Mouse (Mus musculus) activated CD4-positive, CD25-positive, alpha-beta regulatory T cell, adult 4 months (primary cell): ENCODE data around the gene Praf2. TPM values are rescaled to one million over a fixed set of nuclear protein-coding genes. Genes with fewer than 3 reads are reported as not detected.
"Not testable (repeated sequence)": the region's sequence is repeated elsewhere in the genome, so short reads cannot be mapped to it uniquely, and the experiment has no call there.

Source experiments
- ATAC-seq: one replicate; pipeline ENCODE4 v1.8.0; 2017
- polyA plus RNA-seq, 2 experiments: library from polyadenylated mRNA; unstranded; fragments of 100-300 nt; shearing (Covaris generic); gene quantifications; one replicate each; pipeline ENCODE4 v1.2.1; 2017

Gene Praf2
- polyA plus RNA-seq = 10 to 100 TPM; 34.0 to 36.1 TPM

- ATAC-seq = peak; percentile 91
Observed at GRCm38 (mm10) chrX:7728215-7728921, at the start of gene Praf2. Praf2 (plus strand) TSS chrX:7728439.

DNA sequence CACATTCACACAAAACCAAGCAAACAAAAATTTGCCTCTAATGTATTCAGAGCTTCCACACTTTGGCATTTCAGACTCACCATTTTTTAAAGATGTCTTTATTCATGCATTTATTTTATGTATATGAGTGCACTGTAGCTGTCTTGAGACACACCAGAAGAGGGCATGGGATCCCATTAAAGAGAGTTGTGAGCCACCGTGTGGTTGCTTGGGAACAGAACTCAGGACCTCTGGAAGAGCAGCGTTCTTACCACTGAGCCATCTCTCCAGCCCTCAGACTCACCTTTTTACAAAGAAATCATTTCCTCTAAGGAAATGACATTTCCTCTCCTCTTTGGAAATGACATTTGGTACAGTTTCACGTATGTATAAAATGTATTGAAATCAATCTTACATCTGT, 49.3 kb upstream of the Praf2 start:
- ATAC-seq = no peak

GRCm38 (mm10) chrX:7679405-7680056, 48.7 kb upstream of the Praf2 start:
- peak; percentile 94 for ATAC-seq

- no peak for ATAC-seq
Observed at GRCm38 (mm10) chrX:7680057-7680412, 48.2 kb upstream of the Praf2 start.

DNA sequence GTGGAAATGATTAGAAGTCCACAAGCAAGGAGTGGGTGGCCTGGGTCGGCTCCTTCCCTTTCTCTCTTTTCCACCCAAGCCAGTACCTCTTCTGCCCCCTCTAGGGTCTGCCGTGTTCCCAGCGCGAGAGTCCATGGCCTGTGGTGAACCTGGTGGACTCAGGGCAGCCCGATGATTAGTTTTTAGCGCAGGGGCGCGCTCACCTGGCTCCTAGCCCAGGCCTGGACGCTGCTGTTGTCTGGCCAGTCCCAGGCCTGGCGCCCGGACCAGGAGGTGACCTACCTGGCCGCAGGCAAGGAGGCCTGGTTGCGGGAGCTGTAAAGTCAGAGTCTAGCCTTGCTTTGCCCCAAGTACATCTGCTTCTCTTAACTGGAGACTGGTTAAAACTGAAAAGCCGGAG, 47.4 kb upstream of the Praf2 start, which contains the start of gene Magix:
Gene Magix, minus strand, starts transcription at position 388 of the 400 bp plus-strand sequence.
- ATAC-seq = no peak

- no peak for ATAC-seq
Observed at GRCm38 (mm10) chrX:7688321-7688720, 39.9 kb upstream of the Praf2 start.

DNA sequence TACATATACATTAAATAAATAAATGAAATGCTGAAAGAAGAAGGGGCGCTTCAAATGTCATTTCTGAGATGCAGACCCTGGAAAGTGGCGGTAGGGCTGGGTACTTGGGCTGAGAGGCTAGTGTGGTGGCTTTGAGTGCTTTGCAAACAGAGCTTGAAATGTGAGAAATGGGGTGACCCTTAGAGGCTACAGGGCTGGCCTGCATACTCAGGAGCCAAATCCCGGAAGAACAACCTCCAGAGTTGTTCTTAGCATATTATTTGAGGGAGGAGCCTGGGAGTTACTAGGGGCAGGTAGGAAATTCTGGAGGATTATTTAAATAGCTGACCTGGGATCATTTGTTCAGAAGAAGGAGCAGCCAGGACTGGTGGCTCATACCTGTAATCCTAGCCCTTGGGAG, 37.8 kb upstream of the Praf2 start:
- no peak for ATAC-seq

DNA sequence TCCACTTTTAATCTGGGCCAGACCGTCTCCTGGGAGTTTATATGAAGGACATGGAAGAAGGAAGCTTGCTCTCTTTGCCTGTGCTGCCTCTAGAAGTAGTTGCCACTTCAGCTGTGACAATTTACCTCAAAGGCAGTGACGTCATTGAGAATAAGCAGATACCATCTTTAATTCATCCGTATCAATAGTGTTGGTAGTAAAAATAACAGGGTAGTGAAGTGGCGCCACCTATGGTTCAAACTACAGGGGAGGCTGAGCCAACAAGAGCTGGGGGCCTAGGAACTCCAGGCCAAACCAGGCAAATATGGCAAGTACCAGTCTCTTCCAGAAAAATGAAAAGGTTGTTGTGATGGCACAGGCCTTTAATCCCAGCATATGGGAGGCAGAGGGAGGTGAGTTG, 35.4 kb upstream of the Praf2 start:
- peak; percentile 51 for ATAC-seq

- ATAC-seq = no peak
Observed at GRCm38 (mm10) chrX:7696520-7696919, 31.7 kb upstream of the Praf2 start.

- ATAC-seq = peak; percentile 93
Observed at GRCm38 (mm10) chrX:7696954-7697381, 31.3 kb upstream of the Praf2 start, which contains the start of gene Gpkow. Gpkow (plus strand) TSS chrX:7697131.

DNA sequence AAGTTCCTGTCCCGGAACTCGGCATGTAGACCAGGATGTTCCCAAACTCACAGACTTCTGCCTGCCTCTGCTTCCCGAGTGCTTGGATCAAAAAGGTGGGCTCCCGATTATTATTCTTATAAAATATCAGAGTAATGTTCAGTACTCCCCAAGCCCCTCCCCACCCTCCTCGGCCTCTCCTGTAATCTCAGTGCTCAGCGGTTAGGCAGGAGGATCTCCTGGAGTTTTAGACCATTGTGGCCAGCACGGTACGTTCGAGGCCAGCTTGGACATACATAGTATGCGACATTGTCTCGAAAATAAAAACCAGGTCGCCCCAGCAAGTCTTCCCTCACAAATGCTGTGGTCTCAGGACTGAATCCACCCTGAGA, 14.5 kb upstream of the Praf2 start:
- ATAC-seq = not testable (repeated sequence)

DNA sequence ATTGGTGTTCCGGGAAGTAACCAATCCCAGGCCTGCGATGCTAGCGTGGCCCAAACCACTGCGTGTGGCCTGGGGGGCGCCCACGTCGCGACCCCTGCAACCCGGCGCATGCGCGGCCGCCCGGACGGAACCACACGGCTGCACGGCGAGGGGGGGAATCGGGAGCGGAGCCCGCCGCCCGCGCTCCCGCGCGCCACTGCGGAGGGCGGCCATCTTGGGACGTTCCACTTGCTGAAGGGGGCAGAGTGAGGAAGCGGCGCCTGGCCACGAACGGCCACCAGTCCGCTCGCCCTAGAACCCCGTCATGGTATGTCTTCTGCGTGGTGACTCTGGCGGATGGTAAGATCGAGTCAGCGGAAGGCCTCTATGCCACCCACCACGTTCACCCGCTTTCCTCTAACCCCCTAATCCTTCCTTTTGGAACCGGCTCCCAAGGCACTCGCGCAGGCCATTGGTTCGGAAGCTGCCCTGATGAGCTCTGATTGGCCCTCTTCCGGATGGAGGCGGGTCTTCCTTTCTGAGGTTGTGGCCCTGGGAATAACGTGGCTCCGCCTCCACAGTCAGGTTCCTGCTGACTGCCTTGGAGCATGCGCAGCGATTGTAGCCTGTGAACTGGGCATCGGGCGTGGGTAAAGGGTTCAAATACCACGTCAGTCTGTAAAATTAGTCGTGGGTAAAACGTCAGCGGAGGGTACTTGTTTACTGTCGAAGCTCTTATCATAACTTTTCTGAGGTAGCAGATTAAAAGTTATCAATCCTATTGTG, 13.9 kb upstream of the Praf2 start, which contains the start of gene Wdr45:
Gene Wdr45, plus strand, starts transcription at position 199 of the 765 bp plus-strand sequence.
- ATAC-seq = peak; percentile 96

GRCm38 (mm10) chrX:7716058-7716457, 12.2 kb upstream of the Praf2 start:
- ATAC-seq = not testable (repeated sequence)

DNA sequence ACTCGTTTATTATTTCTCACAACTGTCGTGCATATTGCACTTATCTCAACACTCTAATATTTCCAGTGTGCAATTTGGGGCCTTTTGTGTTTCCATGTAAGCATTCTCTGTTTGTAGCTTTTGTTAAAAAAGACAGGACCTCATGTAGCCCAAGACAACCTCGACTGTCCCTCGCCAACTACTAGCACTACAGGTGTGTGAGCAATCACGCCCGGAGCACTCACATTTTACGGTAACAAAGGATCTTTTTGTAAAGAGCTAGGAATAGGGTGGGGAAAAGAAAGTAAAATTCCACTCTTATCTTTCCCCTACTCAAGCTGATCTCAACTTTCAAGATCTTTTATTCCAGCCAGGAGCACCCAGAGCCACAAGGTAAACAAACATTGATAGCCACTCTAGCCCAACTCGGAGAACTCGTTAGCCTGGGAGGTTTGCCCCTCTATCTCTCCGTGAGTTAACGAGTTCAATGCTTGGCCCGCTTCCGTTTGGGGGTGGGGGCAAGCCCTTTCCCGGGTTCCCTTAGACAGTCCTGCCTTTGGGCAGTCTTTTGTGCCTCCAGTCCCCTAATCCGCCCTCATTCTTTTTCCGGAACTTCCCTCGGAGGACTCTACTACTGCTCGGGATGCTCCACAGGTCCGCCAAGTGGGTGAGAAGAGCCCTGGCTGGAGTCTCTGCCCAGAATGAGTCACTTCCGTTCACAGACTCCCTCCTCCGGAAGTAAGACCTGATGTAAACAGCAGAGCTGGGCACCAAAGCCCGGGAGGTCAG, 6.5 kb upstream of the Praf2 start, which contains the start of gene Gm45208:
Gene Gm45208, plus strand, starts transcription at position 732 of the 768 bp plus-strand sequence.
- ATAC-seq = peak; percentile 83

DNA sequence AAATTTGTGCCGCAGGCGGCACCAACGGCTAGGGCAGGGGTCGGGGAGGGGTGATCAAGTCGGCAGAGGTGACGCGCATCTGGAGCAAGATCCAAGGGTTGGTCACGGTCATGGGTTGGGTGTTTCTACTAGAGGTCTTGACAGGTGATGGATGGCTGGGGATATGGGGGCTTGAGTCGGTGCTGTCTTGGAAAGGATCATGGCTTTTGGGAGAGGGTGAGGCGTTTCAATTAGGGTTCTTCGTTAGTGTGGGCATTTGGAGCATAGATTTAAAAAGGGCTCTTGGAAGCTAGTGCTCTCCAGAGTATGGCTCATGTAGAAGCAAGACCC, 6.0 kb upstream of the Praf2 start:
- no peak for ATAC-seq

GRCm38 (mm10) chrX:7722691-7723090, 5.5 kb upstream of the Praf2 start:
- ATAC-seq = no peak

DNA sequence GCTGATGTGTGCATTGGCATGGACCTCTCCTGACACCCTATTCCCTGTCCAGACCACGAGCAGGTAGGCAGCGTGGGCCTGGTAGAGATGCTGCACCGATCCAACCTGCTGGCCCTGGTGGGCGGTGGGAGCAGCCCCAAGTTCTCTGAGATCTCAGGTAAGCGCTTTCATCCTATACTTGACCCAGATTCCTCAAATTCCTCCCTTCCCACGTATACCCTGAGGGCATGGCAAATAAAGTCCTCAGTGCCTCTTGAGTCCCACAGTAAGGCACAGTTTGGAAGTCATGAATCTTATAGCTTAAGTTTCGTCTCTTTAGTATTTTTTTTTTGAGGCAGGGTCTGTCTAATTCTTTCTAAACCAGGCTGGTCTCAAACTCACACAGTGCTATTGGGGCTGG, 4.1 kb upstream of the Praf2 start:
- ATAC-seq = no peak

GRCm38 (mm10) chrX:7725841-7726240, 2.4 kb upstream of the Praf2 start:
- ATAC-seq = no peak

DNA sequence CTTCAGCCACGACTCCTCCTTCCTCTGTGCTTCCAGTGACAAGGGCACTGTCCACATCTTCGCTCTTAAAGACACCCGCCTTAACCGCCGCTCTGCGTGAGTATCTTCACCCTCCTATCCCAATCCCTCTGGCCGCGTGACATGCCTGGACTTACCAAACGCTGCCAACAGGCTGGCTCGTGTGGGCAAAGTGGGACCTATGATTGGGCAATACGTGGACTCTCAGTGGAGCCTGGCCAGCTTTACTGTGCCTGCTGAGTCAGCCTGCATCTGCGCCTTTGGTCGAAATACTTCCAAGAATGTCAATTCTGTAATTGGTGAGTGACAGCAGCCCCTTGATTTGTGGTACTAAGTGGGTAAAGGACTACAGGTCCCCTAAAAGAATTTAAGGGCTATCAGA, 1.1 kb upstream of the Praf2 start:
- ATAC-seq = no peak

DNA sequence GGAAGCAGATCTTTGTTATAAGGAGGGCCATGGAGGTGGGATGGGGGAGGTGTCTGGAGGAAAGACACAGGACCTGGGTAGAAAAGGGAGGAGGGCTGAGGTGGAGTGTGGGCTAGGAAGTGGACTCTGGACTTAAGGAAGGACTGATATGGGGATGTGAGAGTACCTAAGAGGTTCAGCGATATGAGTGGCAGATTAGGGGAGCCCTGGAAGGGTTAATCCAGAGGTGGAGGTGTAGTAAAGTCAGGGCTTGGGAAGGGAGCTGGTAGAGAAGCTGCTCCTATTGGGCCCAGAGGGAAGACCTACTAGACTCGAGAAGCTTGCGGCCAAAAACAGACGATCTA, 655 bp downstream of the Praf2 start:
- ATAC-seq = no peak

DNA sequence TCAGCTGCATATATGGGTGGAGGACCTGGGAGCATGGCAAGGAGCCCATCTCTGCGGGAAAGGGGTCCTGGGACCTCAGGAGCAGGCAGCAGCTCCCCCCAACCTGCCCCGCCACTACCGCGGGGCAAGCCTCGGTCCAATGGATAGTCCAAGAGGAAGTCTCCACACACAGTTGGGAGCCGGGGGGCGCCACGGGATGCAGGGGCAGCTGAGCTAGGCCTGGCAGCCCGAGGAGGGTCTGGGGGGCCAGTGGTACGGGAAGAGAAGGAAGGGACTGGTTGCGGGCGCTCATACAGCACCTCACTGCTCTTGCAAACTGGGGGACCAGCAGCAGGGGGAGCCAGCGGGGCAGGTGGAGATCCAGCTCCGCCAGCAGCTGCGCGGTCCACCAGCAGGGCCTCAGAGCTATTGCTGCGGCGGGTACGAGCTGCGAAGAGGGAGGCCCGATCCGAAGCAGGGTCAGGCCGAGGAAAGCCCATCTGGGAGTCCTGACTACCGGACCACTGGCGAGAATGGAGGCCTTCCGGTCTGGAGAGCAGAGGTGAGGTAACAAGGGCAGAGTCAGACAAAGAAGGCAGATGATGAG, 5.4 kb downstream of the Praf2 start:
- ATAC-seq = peak; percentile 72

DNA sequence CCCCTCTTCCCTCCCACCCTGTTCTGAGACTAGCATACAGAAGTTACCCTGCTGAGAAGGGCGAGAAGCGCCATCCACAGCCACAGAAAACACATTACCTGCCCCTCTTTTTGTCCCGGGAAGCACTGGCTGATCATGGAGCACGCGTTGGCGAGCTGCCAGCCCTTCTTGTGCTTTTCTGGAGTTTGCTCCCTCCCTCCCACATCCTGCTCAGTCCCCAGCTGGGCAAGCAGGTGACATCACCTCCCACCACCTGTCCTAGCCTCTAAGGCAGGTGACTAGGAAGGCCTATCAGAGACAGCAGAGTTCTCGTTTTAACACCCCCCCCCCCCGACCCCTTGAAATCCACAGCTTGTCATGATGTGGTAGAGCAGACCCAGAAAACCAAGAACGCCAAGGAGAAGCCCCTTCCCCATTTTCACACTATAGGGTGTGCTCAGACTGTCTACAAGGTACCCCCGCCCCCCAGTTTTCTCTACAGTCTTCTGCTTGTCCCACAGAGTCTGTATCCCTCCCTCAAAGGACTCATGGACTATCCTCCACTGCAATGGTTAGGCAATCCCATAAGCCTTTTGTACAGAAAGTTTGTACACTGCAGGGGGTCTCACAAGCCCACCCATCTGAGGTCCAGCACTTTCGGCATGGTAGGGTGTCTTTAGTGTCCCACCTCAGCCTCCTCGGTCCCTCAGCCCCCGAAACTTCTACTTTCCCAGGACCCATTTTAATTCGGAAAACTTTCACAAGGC, 11.3 kb downstream of the Praf2 start:
- no peak for ATAC-seq
